Mouse (Mus musculus) heart, embryonic 12.5 days (tissue): Measurements from ENCODE around the gene Olfr56. TPM values are rescaled to one million over a fixed set of nuclear protein-coding genes. Genes with fewer than 3 reads are reported as not detected.

ENCODE experiments used
- ATAC-seq: fragments of 200-750 bp; cut with Nextera tagmentation; 2 replicates; pipeline ENCODE4 v1.8.0; 2017; ENCODE audit warnings: moderate TSS enrichment, moderate library complexity; ENCODE audit not compliant: insufficient number of reproducible peaks, low FRiP score
- H3K27ac ChIP-seq: fragments of 300-500 bp; sonication (generic); 2 replicates; pipeline ENCODE4 v1.5.1; 2016; ENCODE audit warnings: mild to moderate bottlenecking, moderate library complexity; ENCODE audit not compliant: poor library complexity, severe bottlenecking
- H3K27me3 ChIP-seq: fragments of 300-500 bp; sonication (generic); replicated peaks from 2 replicates; pipeline ENCODE4 v1.6.1; 2016; ENCODE audit warnings: mild to moderate bottlenecking, moderate library complexity
- H3K36me3 ChIP-seq: fragments of 300-500 bp; sonication (generic); 2 replicates; pipeline ENCODE4 v1.6.1; 2016; ENCODE audit warnings: mild to moderate bottlenecking, moderate library complexity
- H3K4me1 ChIP-seq: fragments of 300-500 bp; sonication (generic); replicated peaks from 2 replicates; pipeline ENCODE4 v1.6.1; 2016; ENCODE audit warnings: mild to moderate bottlenecking
- H3K4me2 ChIP-seq: fragments of 300-500 bp; sonication (generic); 2 replicates; pipeline ENCODE4 v1.6.1; 2016; ENCODE audit warnings: mild to moderate bottlenecking, moderate library complexity
- H3K4me3 ChIP-seq: fragments of 300-500 bp; sonication (generic); 2 replicates; pipeline ENCODE4 v1.5.1; 2016; ENCODE audit warnings: mild to moderate bottlenecking
- H3K9ac ChIP-seq: fragments of 300-500 bp; sonication (generic); 2 replicates; pipeline ENCODE4 v1.6.1; 2016; ENCODE audit warnings: mild to moderate bottlenecking, moderate library complexity
- H3K9me3 ChIP-seq: fragments of 300-500 bp; sonication (generic); replicated peaks from 2 replicates; pipeline ENCODE4 v1.6.1; 2016; ENCODE audit warnings: mild to moderate bottlenecking, moderate library complexity
- WGBS: fragments of 180-500 bp; shearing (Covaris S2); methylation state at CpG from one replicate; pipeline ENCODE4 v1.1.7; 2016; 5-methylcytosine and 5-hydroxymethylcytosine counted together
- polyA plus RNA-seq: library from polyadenylated mRNA; unstranded; fragments of >200 nt; fragmentation: Nextera tagmentation; extraction: Ambion mirVana; gene quantifications from 2 replicates; pipeline ENCODE4 v1.2.1, GENCODE M21; 2016

Gene Olfr56
- polyA plus RNA-seq, 1 experiment from 2014 or later: not detected

DNA sequence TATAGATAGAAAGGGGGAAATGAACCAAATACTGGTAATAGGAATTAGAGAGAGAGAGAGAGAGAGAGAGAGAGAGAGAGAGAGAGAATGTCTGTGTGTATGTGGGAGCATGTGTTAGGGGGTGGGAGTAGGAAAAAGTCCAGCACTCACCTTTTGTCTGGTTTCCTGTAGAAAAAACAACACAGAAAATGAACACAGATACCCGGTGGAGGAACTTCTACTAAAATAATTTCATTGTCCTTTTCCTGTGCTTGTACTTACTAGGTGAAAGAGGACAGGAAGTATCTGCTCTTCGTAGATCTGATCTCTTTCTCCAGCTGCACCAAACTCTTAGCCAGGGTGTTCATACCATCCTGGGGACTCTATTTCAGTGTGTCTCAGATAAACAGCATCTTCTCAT, 135.5 kb downstream of the Olfr56 start:
- no peak overlapping the region for H3K27ac ChIP-seq
- H3K4me1 ChIP-seq: no peaks in the 10 kb centered on the region
- no peak overlapping the region for H3K4me3 ChIP-seq
- no peak overlapping the region for H3K9ac ChIP-seq
- ATAC-seq: no peak
- H3K4me2 ChIP-seq: no peak overlapping the region
- no peaks in the 10 kb centered on the region for H3K9me3 ChIP-seq
- H3K27me3 ChIP-seq: no peaks in the 10 kb centered on the region
- H3K36me3 ChIP-seq: no peaks in the 10 kb centered on the region
- 47% methylated on average over 2 of the region's 2 CpGs for WGBS

GRCm38 (mm10) chr11:49114774-49115173, 136.1 kb downstream of the Olfr56 start, which contains the start of gene Olfr1396:
TSS of gene Olfr1396 (minus strand) at chr11:49114874.
- ATAC-seq: no peak
- Histone ChIP-seq H3K27ac (no peak within 1 kb of the TSS), H3K4me1 (no peaks in the 10 kb centered on the region)

GRCm38 (mm10) chr11:49119635-49120034, 140.9 kb downstream of the Olfr56 start:
- Histone ChIP-seq H3K27me3 (no peaks in the 10 kb centered on the region), H3K4me1 (no peaks in the 10 kb centered on the region), H3K9me3 (no peaks in the 10 kb centered on the region), H3K36me3 (no peaks in the 10 kb centered on the region), H3K4me3 (no peak overlapping the region), H3K4me2 (no peak overlapping the region), H3K9ac (no peak overlapping the region), H3K27ac (no peak overlapping the region)
- ATAC-seq: no peak
- WGBS: 76% methylated on average over 3 of the region's 3 CpGs

More at GRCm38 (mm10) chr11:49114774-49115173, 136.1 kb downstream of the Olfr56 start, which contains the start of gene Olfr1396:
- Histone ChIP-seq H3K4me2 (no peak within 1 kb of the TSS), H3K9me3 (no peaks in the 10 kb centered on the region), H3K9ac (no peak within 1 kb of the TSS), H3K36me3 (no peaks in the 10 kb centered on the region), H3K27me3 (no peaks in the 10 kb centered on the region), H3K4me3 (no peak within 1 kb of the TSS)

DNA sequence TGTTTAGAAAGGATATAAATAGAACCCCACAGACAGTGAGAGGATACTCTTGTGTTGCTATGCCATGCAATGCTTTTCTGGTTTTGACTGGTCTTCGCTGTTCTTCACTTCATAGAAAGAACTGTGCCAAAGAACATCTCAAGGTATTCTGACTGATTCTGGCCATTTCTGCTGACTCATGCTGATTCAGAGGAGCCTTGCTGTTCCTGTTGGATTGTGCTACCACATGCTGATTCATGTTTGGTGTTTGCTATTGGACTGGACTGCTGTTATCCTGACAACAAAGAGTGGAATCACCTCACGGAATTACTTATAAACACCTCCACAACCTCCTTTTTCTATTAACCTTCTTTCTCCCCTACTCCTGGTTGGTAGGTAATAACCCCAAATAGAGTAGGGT, 145.5 kb downstream of the Olfr56 start:
- no peak overlapping the region for H3K4me2 ChIP-seq
- H3K4me3 ChIP-seq: no peak overlapping the region
- H3K27ac ChIP-seq: no peak overlapping the region
- no peak overlapping the region for H3K9ac ChIP-seq
- no peaks in the 10 kb centered on the region for H3K27me3 ChIP-seq
- no peaks in the 10 kb centered on the region for H3K36me3 ChIP-seq
- no peaks in the 10 kb centered on the region for H3K4me1 ChIP-seq
- no peaks in the 10 kb centered on the region for H3K9me3 ChIP-seq
- 83% methylated on average over 2 of the region's 2 CpGs for WGBS
- ATAC-seq: no peak

GRCm38 (mm10) chr11:49141974-49142373, 163.3 kb downstream of the Olfr56 start, which contains the start of gene Olfr1395:
TSS of gene Olfr1395 (plus strand) at chr11:49142274.
- no peak within 1 kb of the TSS for H3K9ac ChIP-seq
- no peaks in the 10 kb centered on the region for H3K36me3 ChIP-seq
- no peak for ATAC-seq
- H3K4me2 ChIP-seq: no peak within 1 kb of the TSS
- H3K4me3 ChIP-seq: no peak within 1 kb of the TSS
- no peaks in the 10 kb centered on the region for H3K27me3 ChIP-seq
- WGBS: 80% methylated on average over 6 of the region's 6 CpGs
- H3K4me1 ChIP-seq: no peaks in the 10 kb centered on the region
- no peaks in the 10 kb centered on the region for H3K9me3 ChIP-seq
- H3K27ac ChIP-seq: no peak within 1 kb of the TSS

GRCm38 (mm10) chr11:49154077-49154476, 175.4 kb downstream of the Olfr56 start, which contains the start of gene Olfr1394:
TSS of gene Olfr1394 (plus strand) at chr11:49154377.
- Histone ChIP-seq H3K4me2 (no peak within 1 kb of the TSS), H3K27me3 (no peaks in the 10 kb centered on the region), H3K4me3 (no peak within 1 kb of the TSS), H3K4me1 (no peaks in the 10 kb centered on the region), H3K36me3 (no peaks in the 10 kb centered on the region), H3K9me3 (no peaks in the 10 kb centered on the region), H3K27ac (no peak within 1 kb of the TSS), H3K9ac (no peak within 1 kb of the TSS)
- WGBS: 72% methylated on average over 1 of the region's 1 CpGs
- ATAC-seq: no peak

DNA sequence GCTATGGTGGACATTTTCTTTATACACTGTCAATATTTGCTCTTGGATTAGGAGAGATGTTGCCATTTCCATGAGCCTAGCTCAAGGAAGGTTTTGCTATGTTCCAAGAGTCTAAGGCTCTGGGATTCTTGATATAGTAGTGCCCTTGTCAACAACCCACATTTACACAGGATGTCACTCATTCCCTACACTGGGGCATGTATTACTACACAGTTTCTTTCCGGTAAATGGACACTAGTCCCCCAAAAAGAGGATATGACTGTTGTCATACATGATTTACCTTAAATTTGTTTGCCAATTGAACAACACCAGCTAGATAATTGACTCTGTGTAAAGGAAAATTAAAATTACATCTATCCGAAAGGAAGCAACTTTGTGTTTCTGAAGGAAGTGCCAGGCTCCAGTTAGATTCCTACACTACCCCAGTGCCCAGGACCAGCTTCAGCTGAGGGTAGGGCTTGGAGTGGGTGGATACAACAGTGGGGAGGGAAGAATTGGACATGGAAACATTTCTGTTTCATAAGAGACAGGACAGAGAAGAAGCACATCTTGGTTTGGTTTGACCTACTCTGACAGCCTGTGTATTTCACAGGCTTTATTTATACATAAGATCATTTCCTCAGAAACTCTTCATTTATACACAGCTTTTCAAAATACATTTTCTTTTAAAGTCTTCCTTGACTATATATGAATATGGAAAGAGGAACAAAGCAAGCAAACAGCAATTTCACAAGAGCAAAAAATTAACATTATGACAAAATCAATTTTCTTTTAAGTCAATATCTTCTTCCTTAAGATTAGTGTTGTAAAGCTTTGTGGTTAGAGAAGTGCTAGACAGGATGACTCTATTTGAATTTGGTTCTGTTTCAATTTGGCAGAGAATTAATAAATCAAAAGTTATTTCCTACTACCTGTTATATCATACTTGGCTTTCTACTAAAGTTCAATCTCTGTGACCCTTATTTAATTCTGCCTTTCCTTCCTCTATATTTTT, 178.4 kb downstream of the Olfr56 start:
- ATAC-seq: no peak
- 70% methylated on average over 2 of the region's 2 CpGs for WGBS
- no peak overlapping the region for H3K9ac ChIP-seq

DNA sequence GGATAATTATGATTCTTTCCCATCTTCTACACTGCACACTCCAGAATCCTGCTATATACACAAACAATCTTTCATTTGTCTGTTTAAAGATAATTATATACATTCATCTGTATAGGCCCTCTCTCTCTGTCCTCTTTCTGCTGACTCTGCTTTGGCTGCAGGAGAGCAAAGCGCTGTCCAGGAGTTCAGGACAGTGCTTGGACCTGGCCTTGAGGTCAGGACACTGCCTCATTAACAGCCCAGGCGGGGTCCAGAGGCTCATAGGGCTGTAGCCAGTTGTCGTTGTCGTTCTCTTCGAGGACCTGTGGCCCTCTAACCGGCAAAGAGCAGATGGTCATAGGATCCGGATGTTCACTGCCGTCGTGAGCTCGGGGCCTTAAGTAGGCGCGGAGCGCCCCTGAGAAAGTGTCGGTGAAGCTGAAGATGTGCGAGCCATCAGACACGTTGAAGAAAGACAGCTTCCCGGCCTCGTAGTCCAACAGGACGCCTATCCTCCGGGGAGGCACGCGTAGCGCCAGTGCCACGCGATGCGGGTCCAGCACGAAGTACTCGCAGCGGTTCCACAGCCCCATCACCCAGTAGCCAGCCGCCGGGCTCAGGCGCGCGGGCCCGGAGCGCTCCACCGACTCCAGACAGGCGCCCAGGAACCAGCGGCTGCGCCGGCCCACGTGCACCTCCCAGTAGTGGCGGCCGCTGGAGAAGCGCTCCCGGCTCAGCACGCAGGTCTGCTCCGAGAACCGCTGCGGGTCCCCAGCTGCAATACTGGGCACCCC, 190.3 kb downstream of the Olfr56 start:
- Histone ChIP-seq H3K36me3 (no peaks in the 10 kb centered on the region), H3K27ac (no peak overlapping the region), H3K4me1 (peaks cover 8% of the 10 kb centered on the region), H3K27me3 (peaks cover 21% of the 10 kb centered on the region), H3K4me2 (peak overlapping the region; percentile 72), H3K9me3 (peaks cover 7% of the 10 kb centered on the region), H3K4me3 (peak overlapping the region; percentile 38), H3K9ac (peak overlapping the region; percentile 3; the same call in 1 of the 2 replicates)
- peak; percentile 48; the same call in 1 of the 2 replicates for ATAC-seq
- WGBS: 4% methylated on average over 50 of the region's 50 CpGs

More for the DNA sequence above, 178.4 kb downstream of the Olfr56 start:
- Histone ChIP-seq H3K4me3 (no peak overlapping the region), H3K27me3 (no peaks in the 10 kb centered on the region), H3K4me2 (no peak overlapping the region), H3K9me3 (no peaks in the 10 kb centered on the region), H3K36me3 (no peaks in the 10 kb centered on the region), H3K4me1 (no peaks in the 10 kb centered on the region), H3K27ac (no peak overlapping the region)

DNA sequence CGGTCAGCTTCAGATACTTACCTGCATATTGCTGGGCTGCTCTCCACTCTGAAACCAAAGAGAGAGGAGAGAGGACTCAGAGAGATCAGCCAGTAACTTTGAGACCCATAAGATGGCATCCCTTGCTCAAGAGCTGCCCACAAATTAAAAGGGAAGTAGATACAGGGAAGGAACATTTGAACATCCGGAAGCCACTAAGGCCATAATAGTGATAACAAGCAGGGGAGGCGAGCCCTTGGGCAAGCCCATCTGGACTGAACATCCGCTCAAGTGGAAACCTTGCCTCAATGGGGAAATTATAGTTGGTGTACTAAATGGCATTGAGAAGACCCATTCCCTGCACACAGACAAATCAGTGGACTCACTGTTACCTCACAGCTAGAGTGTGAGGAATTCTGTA, 191.9 kb downstream of the Olfr56 start:
- Histone ChIP-seq H3K4me3 (no peak overlapping the region), H3K4me1 (peaks cover 8% of the 10 kb centered on the region), H3K4me2 (no peak overlapping the region), H3K27me3 (peaks cover 21% of the 10 kb centered on the region), H3K9ac (no peak overlapping the region), H3K27ac (no peak overlapping the region), H3K9me3 (peaks cover 7% of the 10 kb centered on the region), H3K36me3 (no peaks in the 10 kb centered on the region)
- 76% methylated on average over 4 of the region's 4 CpGs for WGBS
- ATAC-seq: no peak

GRCm38 (mm10) chr11:49175345-49175744, 196.7 kb downstream of the Olfr56 start:
- H3K9me3 ChIP-seq: no peaks in the 10 kb centered on the region
- 0 out of 2 replicates have a peak, but pooled peaks cover under 1% of the 10 kb centered on the region for H3K27me3 ChIP-seq
- no peak for ATAC-seq
- WGBS: 82% methylated on average over 8 of the region's 8 CpGs
- no peak overlapping the region for H3K4me2 ChIP-seq
- H3K4me3 ChIP-seq: no peak overlapping the region
- no peaks in the 10 kb centered on the region for H3K36me3 ChIP-seq
- H3K9ac ChIP-seq: no peak overlapping the region
- H3K4me1 ChIP-seq: no peaks in the 10 kb centered on the region
- H3K27ac ChIP-seq: no peak overlapping the region
